Mouse (Mus musculus) embryonic facial prominence, embryonic 10.5 days (tissue): ENCODE measurements at regions not wholly inside any gene's neighbourhood (a gene's known extent, or its start where the extent isn't known, plus 50 kb on each side); places are given as distances from the start of the nearest gene placed in this dataset.

Experiments used
- DNase-seq: peaks from one replicate; pipeline ENCODE4 v3.0.0-alpha.2; 2017; ENCODE audit warnings: low spot score
- H3K27ac ChIP-seq: fragments of 300-500 bp; sonication (generic); replicated peaks from 2 replicates; pipeline ENCODE4 v1.5.1; 2016; ENCODE audit warnings: mild to moderate bottlenecking
- H3K27me3 ChIP-seq: fragments of 300-500 bp; sonication (generic); replicated peaks from 2 replicates; pipeline ENCODE4 v1.6.1; 2016; ENCODE audit warnings: low read depth, mild to moderate bottlenecking; ENCODE audit not compliant: poor library complexity, severe bottlenecking
- H3K36me3 ChIP-seq: fragments of 300-500 bp; sonication (generic); replicated peaks from 2 replicates; pipeline ENCODE4 v1.6.1; 2016; ENCODE audit warnings: mild to moderate bottlenecking, moderate library complexity
- H3K4me1 ChIP-seq: fragments of 300-500 bp; sonication (generic); 2 replicates; pipeline ENCODE4 v1.6.1; 2016
- H3K4me3 ChIP-seq: fragments of 300-500 bp; sonication (generic); 2 replicates; pipeline ENCODE4 v1.5.1; 2016; ENCODE audit warnings: mild to moderate bottlenecking, moderate library complexity
- H3K9me3 ChIP-seq: fragments of 300-500 bp; sonication (generic); 2 replicates; pipeline ENCODE4 v1.6.1; 2016; ENCODE audit warnings: mild to moderate bottlenecking
- WGBS: fragments of 180-500 bp; shearing (Covaris S2); methylation state at CpG from one replicate; pipeline ENCODE4 v1.1.7; 2016; 5-methylcytosine and 5-hydroxymethylcytosine counted together

DNA sequence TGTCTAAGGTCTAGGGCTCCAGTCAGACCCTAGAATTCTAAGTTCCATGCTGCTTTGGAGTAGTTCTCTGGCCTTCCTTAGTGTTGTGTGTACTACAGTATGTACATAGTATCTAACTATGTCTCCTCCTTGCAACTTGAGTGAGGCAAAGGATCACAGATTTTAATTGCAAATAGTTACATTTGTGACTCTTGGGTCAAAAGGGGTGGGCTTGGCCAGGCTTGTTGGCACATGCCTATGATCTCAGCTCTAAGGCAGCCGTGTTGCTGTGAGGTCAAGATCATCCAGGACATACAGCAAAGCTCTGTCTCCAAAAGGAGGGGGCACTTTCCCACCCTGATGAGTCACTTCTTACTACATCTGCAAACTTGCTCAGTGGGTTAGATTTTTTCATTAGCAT is 89.8 kb upstream of the Cpm start:
- Histone ChIP-seq H3K4me1 (0 out of 2 replicates have a peak, but pooled peaks cover 1% of the 10 kb centered on the region), H3K4me3 (no peak overlapping the region), H3K36me3 (no peaks in the 10 kb centered on the region), H3K9me3 (no peaks in the 10 kb centered on the region), H3K27me3 (no peaks in the 10 kb centered on the region; the same call in 1 of the 2 replicates), H3K27ac (no peak overlapping the region)
- WGBS, result 75% methylated on average over 1 of the region's 1 CpGs
- no peak for DNase-seq

DNA sequence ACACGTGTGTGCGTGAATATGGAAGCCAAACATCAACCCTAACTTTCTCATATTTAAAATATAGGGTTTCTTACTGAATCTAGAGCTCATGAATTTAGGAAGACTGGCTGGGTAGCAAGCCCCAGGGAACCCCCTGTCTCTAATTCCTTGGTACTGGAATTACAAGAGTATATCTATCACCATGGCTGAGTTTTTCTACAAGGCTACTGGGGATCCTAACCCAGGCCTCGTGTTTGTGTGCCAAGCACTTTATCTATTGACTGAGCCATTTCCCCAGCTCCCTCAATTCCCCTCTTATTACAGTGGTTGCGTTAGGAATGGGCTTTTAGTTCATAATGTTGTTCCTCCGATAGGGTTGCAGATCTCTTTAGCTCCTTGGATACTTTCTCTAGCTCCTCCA is 90.6 kb upstream of the Cpm start:
- Histone ChIP-seq H3K4me1 (no peaks in the 10 kb centered on the region), H3K27me3 (no peaks in the 10 kb centered on the region), H3K27ac (no peak overlapping the region), H3K9me3 (no peaks in the 10 kb centered on the region), H3K36me3 (no peaks in the 10 kb centered on the region), H3K4me3 (no peak overlapping the region)
- WGBS, result 87% methylated on average over 5 of the region's 5 CpGs
- DNase-seq, result no peak

DNA sequence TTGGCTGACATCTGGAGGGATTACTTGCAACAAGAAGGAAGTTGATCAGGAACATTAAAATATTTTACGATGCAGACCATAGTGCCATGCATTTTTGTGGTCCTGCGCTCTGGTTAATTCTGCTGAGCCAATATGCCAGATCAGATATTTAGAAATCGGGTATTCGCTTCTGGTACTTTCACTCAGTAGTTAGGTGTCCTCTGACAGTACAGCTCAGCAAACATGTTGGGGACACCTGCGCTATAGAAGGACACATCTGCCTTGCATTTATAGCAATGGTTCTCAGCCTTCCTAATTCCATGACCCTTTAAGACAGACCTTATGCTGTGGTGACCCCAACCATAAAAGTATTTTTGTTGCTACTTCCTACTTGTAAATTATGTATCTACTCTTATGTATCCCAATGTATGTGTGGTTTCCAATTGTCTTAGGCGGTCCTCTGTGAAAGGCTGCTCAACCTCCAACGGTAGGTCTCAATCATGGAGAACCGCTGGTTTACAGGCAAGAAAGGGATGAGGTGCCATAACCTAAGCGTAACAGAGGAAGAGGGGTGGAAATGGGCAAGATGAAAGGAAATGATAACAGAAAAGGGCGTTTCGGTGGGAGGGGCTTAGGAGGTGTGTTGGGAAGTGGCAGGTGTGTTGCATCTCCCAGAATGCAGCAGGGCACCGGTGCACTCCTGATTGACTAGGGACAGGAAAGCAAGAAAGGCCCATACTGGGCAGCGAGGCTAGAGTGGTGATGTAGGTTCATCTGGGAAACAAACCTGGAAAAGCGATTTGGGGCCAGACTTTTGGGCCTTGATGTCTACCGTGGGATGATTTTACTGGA is 92.3 kb upstream of the Cpm start:
- no peaks in the 10 kb centered on the region for H3K27me3 ChIP-seq
- no peaks in the 10 kb centered on the region for H3K36me3 ChIP-seq
- H3K27ac ChIP-seq, result no peak overlapping the region
- H3K4me1 ChIP-seq, result peaks cover 3% of the 10 kb centered on the region; the same call in 1 of the 2 replicates
- no peak for DNase-seq
- 93% methylated on average over 15 of the region's 15 CpGs for WGBS
- no peak overlapping the region for H3K4me3 ChIP-seq
- no peaks in the 10 kb centered on the region for H3K9me3 ChIP-seq

DNA sequence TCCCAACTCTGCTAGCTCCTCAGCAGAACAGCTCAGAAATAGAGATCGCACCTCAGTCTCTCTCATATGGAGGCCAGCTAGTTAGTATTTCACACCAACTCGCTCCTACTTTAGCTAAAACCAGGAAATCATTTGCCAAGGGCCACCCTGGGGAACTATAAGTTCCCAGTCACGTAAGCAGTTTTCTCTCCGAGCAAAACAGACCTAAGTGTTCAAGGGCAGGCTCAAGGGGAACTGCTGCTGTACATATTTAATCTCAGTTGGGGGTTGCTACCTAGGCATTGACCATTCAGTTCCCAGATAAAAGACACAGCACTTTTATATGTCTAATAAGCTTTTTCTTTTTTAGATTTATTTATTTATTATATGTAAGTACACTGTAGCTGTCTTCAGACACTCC is 93.5 kb upstream of the Cpm start:
- H3K36me3 ChIP-seq, result no peaks in the 10 kb centered on the region
- H3K4me1 ChIP-seq, result peaks cover 7% of the 10 kb centered on the region; the same call in 1 of the 2 replicates
- no peak overlapping the region for H3K4me3 ChIP-seq
- 84% methylated on average over 4 of the region's 4 CpGs for WGBS
- H3K9me3 ChIP-seq, result no peaks in the 10 kb centered on the region
- no peak for DNase-seq
- H3K27ac ChIP-seq, result no peak overlapping the region
- H3K27me3 ChIP-seq, result no peaks in the 10 kb centered on the region

DNA sequence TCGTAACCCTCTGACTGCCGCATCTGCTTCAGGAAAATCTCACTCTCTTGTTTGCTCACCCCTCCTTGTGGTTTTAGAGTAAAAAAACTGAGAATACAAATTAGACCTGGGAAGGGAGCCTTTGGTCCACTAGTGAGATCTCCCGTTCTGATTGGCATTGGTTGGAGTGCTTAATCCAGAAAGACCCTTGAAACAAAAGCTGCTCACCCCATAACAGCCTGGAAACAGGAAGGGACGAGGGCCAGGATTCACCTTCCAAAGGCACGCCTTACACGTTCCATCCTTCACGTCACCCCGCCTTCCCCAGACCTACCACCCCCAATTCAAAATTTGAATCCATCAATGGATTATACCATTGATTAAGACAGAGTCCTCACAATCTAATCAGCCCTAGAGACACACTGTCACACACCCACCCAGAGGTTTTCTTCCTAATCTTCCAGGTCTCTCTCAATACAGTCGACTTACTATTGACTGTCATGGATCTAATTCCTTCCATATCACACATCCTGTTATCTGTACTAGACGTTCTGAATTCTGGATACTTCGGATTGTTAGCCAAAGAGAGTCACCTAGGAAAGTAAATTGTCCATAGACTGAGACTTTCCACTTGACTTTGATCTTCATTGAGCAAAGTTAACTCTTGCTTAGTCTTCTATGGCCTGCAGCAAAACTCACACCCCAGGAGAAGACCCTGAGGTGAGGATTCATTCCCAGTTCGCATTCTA is 94.1 kb upstream of the Cpm start:
- no peak overlapping the region for H3K4me3 ChIP-seq
- no peaks in the 10 kb centered on the region for H3K27me3 ChIP-seq
- no peak overlapping the region for H3K27ac ChIP-seq
- H3K9me3 ChIP-seq, result no peaks in the 10 kb centered on the region
- no peaks in the 10 kb centered on the region for H3K36me3 ChIP-seq
- 87% methylated on average over 12 of the region's 12 CpGs for WGBS
- no peak for DNase-seq
- H3K4me1 ChIP-seq, result peaks cover 12% of the 10 kb centered on the region; the same call in 1 of the 2 replicates

DNA sequence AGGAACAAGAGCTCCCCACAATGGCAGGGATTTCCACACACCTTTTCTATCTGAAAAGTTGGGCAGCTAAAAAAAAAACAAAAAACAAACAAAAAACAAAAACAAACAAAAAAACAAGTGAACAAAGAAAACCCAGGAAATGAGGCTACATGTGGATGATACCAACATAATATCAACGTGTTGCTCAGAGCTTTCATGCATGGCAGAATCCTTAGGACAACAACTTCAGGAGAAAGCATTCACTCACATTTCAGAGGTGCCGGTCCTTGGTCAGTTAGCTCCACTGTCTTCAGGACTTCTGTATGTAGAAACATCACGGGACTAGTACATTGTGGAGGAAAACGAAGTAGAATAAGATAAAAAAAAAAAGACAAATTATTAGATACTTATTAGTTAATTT is 94.8 kb upstream of the Cpm start:
- H3K27ac ChIP-seq, result no peak overlapping the region
- H3K4me3 ChIP-seq, result no peak overlapping the region
- no peaks in the 10 kb centered on the region for H3K27me3 ChIP-seq
- peaks cover 16% of the 10 kb centered on the region for H3K4me1 ChIP-seq
- no peaks in the 10 kb centered on the region for H3K9me3 ChIP-seq
- no peak for DNase-seq
- 89% methylated on average over 4 of the region's 4 CpGs for WGBS
- H3K36me3 ChIP-seq, result no peaks in the 10 kb centered on the region

DNA sequence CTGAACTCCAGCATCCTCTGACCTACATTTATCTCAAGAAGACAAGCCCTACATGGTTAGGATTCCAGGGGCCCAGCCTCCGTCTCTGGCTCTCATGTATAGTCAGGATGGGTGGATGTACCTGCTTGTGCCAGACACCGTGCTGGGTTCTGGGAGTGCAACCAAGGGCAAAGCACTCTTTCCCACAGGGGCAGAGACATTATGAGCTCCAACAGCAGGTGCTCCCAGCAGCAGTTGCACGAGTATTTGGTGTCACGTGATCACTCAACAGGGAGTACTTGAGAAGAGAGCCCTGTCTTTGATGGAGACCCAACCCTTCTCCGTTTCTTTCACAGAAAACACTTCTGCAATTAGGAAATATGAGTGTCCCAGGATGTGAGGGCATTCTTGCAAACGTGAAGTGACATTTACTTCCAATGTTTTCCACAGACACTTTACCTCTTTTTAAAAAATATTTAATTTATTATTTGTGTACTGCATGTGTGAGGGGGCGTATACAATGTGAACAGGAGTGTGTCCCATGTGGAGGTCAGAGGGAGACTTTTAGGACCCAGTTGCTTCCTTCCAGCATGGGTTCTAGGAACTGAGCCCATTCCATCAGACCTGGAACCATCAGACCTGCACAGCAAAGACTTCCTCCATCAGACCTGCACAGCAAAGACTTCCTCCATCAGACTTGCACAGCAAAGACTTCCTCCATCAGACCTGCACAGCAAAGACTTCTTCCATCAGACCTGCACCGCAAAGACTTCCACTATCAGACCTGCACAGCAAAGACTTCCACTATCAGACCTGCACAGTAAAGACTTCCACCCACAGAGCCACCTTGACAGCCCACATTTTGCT is 95.5 kb upstream of the Cpm start:
- 88% methylated on average over 8 of the region's 8 CpGs for WGBS
- H3K9me3 ChIP-seq, result no peaks in the 10 kb centered on the region

DNA sequence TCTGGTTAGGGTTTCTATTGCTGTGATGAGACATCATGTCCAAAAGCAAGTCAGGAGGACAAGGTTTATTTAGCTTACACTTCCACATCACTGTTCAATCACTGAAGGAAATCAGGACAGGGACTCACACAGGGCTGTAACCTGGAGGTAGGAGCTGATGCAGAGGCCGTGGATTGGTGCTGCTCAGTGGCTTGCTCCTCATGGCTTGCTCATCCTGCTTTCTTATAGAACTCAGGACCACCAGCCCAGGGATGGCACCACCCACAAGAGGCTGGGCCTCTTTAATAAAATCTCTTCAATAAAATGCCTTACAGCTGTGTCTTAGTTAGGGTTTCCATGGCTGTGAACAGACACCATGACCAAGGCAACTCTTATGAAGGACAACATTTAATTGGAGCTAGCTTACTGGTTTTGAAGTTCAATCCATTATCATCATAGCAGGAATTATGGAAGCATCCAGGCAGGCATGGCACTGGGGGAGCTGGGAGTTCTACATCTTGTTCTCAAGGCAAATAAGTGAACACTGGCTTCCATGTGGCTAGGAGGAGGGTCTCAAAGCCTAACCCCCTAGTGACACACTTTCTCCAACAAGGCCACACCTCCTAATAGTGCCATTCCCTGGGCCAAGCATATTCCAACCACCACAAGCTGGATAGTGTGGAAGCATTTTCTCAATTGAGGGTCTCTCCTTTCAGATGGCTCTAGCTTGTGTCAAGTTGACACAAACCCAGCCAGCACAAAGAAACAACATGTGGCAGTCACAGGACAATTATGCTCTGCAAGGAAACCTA is 96.4 kb upstream of the Cpm start:
- no peak overlapping the region for H3K4me3 ChIP-seq
- WGBS, result 90% methylated on average over 1 of the region's 1 CpGs
- H3K36me3 ChIP-seq, result no peaks in the 10 kb centered on the region

More for the DNA sequence above, 95.5 kb upstream of the Cpm start:
- Histone ChIP-seq H3K4me1 (peaks cover 16% of the 10 kb centered on the region), H3K27ac (no peak overlapping the region), H3K27me3 (no peaks in the 10 kb centered on the region), H3K4me3 (no peak overlapping the region), H3K36me3 (no peaks in the 10 kb centered on the region)
- no peak for DNase-seq

DNA sequence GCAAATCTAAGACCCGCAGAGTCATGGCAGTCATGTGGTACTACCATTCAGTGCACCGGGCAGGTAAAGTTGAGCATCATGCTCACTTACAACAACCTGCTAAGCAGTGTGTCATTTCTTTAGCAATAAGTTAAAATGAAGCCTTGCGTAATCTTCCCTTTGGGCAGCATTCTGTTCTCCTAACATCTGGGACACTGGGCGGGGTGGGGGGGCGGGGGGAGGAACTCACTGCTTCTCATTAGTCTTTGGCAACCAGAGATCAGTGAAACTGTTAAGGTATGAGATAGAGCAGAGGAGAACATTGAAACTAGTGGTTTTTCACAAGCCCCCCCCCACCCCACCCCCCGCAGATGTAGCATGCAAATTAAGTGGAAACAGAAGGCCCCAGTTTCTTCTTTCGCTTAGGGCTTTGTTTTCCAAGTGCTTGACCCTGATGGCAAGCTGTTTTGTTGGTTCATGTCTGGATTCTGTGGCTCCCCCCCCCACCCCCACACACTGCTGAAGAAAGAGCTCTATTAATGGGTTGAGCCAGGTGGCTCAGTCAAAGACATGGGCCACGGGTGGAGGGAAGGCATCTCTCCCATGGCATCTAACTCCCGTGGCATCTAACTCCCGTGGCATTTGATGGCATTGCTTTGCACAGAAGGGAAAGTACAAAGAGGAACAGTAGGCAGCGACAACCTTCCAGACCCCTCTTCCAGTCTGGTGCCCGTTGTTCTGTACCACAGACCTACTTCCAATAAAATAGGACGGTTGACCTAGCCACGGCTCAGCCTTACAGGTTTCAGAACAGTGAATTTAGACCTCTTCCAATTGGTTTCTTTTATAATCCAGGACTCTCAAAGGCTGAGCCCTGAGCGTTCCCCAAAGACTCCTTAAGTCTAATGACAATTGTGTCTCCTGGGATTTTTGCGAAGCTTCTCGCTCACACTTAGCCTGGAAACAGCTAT is 97.2 kb upstream of the Cpm start:
- 78% methylated on average over 17 of the region's 17 CpGs for WGBS
- no peak for DNase-seq
- Histone ChIP-seq H3K27me3 (no peaks in the 10 kb centered on the region), H3K4me3 (no peak overlapping the region), H3K36me3 (no peaks in the 10 kb centered on the region), H3K27ac (no peak overlapping the region), H3K4me1 (peaks cover 16% of the 10 kb centered on the region), H3K9me3 (no peaks in the 10 kb centered on the region)

More for the DNA sequence above, 96.4 kb upstream of the Cpm start:
- DNase-seq, result no peak
- Histone ChIP-seq H3K9me3 (no peaks in the 10 kb centered on the region), H3K4me1 (peaks cover 16% of the 10 kb centered on the region), H3K27me3 (no peaks in the 10 kb centered on the region), H3K27ac (no peak overlapping the region)

DNA sequence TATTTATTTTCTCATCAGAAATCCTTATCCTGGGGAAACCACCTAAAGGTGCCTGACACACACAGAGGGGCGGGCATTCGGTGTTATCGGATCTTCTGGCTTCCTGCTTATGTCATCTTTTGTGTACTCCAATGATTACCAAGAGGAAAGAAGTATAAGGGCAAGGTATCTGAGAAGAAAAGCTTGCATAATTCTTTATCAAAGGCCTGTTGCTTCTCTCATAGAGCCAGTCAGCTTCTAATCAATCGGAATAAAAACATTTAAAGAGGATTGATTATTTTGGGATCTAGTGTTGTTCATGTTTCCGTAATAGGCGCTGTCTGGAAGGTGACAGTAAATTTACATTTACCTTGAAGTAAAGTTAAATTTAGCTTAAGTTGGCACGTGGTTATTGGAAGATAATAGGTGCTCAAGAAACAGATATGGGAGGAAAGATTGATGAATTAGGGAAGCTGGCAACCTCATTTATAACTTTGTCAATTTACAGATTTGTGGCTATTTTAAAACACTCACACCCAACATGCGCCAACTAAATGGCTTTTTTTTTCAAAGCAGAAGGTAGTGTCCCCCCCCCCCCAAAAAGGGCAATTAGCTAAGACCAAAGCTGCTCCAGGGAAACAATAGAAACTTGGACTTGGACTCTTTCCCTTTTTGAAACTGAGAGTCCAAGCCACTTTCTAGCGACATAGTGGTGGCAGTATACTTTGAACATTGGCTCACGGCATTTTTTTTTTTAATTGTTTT is 98.3 kb upstream of the Cpm start:
- Histone ChIP-seq H3K27me3 (no peaks in the 10 kb centered on the region), H3K27ac (no peak overlapping the region), H3K9me3 (no peaks in the 10 kb centered on the region), H3K4me1 (peaks cover 16% of the 10 kb centered on the region), H3K36me3 (no peaks in the 10 kb centered on the region), H3K4me3 (no peak overlapping the region)
- 87% methylated on average over 10 of the region's 10 CpGs for WGBS
- DNase-seq, result no peak
